Mouse (Mus musculus) urinary bladder, postnatal 25 days (tissue): ENCODE results near the gene Hras.

ENCODE experiments used
- DNase-seq: peaks from one replicate; pipeline ENCODE4 v3.0.0; 2022; ENCODE audit warnings: low spot score

Gene Hras

DNA sequence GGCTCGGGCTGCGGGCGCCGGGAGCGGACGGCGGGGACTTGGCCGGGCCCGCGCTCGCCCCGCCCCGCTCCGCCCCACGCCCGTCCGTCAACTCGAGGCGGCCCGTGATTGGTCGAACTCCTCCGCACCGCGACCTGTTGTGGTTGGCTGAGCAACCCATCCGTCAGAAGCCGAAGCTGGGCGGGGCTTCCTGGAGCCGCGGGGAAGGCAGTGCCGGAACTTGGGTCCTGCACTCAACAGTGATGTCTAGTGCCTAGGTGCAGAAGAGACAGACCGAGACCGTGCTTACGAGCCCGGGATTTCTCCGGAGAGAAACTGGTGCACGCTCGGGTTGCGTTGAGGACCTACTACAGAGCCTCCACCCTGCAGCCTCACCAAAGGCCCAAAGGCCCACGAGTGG, at the start of gene Hras, which contains the start of gene Lrrc56:
Gene Hras (minus strand): TSS at position 58 of the 400 bp plus-strand sequence.
Gene Lrrc56 (plus strand): TSS at position 210 of the 400 bp plus-strand sequence.
- peak; percentile 97 for DNase-seq

DNA sequence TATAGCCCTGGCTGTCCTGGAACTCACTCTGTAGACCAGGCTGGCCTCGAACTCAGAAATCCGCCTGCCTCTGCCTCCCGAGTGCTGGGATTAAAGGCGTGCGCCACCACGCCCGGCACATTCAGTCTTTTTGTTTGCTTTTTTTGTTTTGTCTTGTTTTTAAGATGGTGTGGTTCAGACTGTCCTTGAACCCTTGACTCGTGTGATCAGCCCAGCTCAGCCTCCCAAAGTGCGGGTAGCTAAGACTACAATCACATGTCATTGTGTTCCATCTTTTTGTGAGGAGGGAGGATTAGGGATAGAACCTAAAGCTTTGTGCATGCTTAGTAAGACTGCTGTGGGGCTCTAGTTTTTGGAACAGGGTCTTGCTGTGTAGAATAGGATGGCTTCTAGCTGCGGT, 37.7 kb upstream of the Hras start:
- no peak for DNase-seq

DNA sequence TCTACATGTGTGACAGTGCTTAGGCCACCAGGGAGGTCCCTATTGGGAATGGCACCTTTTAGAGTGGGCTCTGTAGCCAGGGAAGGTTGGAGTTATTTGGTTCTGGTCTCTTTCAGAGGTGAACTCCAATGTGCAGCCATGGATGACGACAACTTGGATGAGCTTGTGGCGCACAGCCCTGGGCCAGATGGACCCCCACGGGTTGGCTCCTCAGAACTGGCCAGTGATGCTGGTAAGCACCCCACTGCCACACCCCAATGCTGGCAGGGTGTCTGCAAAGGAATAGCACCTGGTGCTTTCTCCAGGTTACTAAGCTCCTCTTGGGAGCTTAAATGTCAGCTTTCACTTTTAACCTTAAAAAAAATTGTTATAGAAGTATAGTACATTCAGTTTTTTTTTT, 37.3 kb upstream of the Hras start:
- no peak for DNase-seq

DNA sequence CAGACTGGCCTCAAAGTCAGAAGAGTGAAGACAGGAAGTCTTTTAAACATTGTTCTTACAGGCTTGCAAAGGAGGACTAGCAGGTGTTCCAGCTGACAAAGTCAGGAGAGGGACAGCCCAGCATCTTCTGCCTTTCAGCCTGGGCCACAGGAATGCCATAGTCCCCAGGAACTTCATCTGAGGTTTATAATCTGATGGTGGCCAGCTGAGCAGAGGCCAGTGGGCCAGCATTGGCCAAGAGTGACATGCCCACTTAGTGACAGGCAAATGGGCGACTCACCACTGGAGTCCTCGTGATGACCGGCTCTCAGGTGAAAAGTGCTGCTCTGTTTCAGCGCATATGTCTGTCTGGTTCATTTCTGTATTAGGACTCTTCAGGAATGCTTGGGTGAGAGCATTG, 36.8 kb upstream of the Hras start:
- no peak for DNase-seq

DNA sequence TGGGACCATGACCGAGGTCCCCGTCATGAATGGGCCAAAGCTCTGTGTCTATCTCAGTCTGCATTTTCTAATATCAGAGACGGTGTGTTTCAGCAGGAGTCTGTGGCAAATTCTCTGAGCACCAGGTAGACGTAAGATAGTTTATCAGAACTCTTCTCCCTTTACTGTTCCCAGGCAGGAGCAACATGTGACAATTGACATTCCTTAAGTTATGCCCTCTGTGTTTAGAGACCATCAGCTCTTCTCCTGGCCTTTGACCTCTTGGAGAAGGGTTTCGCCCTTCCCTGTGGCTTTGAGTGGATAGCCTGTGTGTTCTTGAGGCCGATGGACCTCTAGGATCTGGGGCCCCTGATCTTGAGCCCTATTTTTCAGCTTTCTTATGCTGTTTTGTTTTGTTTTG, 35.9 kb upstream of the Hras start:
- DNase-seq, result no peak

DNA sequence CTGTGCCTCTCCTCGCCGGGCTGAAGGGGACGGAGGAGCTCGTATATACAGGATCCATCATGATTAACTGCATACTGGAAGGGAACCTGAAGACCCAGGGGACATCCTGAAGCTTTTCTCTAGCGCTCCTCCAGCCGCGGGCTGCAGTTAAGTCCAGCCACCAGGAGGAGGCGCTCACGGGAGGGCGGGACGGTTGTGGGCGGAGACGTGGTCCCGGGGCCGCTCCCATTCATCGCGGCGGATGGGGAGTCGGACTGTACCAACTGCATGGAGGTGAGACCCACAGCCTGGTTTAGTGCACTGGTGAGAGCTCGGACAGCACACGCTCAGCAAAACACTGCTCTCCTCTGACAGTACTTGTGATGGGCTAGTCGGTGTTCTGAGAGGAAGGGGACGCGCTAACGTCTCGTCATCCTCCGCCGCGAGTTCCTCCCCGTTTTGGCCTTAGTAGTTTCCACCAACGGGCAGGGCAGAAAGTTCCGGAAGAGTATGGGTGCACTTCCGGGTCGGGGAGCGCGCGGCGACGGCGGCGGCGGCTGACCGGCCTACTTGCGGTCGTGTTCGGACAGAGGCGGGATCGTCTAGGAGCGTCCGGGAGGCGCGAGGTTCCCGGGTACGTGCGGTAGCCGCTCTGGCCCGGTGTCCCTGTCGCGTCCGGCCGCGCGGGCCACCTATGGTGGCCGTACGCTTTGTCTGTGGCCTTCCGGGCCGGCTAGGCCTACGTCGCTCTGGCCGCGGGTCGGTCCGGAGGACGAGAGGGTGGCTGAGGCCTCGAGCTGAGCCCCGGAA, 34.7 kb upstream of the Hras start, which contains the start of gene Phrf1:
Gene Phrf1 (plus strand): TSS at position 506 of the 789 bp plus-strand sequence.
- peak; percentile 97 for DNase-seq

DNA sequence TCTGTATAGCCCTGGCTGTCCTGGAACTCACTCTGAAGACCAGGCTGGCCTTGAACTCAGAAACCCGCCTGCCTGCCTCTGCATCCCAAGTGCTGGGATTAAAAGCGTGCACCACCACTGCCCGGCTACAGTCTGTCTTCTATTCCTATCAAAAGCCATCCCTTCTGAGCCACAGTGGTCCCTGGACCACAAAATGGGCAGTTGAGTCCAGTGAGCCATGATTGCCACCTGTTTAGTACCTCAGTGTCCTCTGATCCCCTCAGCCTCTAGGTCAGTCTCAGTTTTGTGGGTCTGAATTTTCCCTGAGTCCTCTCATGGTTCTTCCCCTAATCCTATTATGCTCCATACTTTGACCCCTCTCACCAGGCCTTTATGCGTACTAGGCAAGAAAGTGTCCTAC, 34.0 kb upstream of the Hras start:
- DNase-seq, result no peak

DNA sequence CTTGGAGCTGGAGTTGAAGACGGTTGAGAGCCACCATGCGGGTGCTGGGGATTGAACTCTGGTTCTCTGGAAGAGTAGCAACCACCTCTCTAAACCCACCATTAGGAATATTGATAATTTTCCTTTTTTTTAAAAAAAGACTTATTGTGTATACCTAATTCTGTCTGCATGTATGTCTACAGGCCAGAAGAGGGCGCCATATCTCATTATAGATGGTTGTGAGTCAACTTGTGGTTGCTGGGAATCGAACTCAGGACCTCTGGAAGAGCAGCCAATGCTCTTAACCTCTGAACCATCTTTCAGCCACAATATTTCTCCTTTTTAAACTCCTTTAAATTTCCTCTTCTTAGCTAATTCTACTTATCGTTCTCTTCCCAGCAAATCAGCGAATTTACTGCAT, 32.7 kb upstream of the Hras start:
- DNase-seq, result no peak

DNA sequence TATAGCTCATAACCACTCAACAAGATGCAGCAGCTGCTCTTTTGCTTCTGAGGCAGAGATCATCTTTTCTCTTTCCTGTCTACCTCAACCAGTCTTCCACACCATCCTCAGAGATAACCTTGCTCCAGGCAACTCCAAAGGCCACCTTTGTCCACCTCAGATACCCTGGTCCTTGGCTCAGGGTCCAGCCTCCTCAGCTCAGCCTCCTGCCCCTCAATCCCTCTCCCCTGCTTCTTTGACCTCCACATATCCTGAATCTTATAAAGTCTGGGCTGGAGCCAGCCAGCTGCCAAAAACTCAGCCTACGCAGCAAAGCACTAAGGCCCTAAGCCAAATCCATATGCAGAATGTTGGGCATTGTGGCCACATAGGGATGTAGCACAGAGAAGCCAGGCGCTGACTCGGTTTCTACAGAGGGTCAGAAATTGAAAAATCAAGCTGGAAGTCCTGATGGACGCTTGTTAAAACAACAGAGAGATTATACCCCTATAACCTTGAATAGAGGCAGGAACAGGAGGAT, 29.0 kb upstream of the Hras start:
- DNase-seq, result no peak

DNA sequence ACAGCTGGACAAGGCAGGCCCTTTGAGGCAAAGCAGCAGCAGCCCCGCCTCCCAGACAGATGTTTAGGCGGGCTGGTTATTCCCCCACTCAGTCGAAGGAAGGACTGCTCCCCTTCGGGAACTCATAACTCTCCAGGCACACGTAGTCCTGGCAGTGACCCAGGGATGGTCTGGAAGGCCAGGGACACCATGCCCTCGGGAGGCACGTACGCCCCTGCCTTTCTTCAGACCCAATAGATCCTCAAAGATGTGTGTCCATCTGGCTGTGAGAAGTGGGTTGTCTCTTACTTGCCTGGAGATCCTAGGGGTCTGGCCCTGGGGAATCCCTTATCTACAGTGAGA, 28.3 kb upstream of the Hras start:
- no peak for DNase-seq

DNA sequence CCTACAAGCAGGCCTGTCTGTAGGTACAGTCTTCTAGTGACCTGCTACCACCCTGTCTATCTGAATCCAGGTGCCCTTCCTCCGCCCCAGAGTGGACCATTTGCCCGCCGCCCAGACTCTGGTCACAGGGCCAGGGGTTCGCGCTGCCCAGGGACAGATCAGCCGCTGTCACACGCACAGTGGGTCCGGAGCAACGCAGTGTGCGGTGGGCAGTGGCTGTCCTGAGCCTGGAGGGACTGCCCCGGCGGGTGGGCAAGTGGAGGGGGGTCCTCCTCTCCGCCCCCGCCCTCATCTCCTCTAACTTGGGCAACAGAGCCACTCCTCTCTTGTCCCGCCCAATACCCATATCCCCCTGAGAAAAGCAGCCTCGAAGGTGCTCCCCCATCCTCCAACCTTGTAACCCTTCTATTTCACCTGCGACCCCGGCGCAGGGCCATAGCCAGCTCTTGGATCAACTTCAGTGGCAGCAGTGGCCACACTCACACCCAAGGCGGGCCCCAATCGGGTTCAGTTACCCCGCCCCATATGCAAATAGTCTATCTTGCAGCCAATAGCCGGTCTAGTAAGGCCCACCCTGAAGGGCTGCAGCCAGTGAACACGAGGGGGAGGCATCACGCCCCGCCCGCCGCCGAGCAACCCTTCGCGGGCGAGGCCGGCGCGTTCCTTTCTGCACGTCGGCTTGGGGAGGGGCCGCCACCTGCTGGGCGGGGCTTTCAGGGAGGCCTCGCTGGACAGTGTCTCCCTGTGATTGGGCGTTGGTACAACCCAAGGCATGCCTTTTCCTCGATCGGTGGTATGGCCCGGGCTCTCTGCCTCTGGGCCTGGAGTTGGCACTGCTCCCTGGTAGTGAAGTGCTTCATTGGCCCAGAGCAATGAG, 27.7 kb upstream of the Hras start:
- DNase-seq, result peak; percentile 93

DNA sequence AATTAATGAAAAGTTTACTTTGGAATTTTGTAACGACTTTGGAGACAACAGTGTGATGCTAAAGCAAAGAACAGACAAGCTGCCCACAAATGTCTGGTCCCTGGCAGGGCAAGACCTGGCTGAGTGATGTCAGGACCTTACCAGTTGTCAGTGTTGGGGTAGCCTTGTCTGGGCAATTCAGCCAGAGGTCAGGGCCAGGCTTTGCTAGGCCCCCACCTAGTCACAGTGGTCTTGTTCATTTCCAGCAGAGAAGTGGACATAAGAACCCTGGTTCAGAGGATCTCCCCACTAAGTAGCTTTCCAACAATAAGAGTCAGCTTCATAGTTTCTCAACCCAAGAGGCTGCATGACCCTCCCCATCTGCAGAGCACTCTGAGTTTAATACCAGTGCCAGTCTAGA, 26.6 kb upstream of the Hras start:
- DNase-seq, result no peak

DNA sequence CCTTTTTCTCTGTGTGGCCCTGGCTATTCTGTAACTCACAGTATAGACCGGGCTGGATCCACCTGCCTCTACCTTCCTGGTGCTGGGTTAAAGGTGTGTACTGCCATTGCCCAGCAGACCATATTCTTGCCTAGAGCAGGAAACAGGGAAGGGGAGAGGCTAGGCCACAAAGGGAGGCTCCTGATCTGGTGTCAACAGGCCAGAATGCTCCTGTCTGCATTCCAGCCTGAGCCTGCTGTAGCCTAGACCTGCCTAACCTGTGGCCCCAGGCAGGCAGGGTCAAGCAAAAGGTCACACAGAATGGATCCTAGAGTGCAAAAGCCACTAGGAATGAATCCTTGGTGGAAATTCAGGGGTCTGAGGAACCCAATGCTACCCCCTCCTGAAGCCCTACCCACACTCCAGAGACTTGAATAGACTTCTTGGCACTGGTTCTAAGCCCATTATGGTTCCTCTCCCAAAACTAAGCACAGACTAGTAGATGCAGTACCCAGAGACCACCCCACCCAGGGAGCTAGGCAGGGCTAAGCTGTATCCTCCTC, 25.8 kb upstream of the Hras start:
- no peak for DNase-seq

DNA sequence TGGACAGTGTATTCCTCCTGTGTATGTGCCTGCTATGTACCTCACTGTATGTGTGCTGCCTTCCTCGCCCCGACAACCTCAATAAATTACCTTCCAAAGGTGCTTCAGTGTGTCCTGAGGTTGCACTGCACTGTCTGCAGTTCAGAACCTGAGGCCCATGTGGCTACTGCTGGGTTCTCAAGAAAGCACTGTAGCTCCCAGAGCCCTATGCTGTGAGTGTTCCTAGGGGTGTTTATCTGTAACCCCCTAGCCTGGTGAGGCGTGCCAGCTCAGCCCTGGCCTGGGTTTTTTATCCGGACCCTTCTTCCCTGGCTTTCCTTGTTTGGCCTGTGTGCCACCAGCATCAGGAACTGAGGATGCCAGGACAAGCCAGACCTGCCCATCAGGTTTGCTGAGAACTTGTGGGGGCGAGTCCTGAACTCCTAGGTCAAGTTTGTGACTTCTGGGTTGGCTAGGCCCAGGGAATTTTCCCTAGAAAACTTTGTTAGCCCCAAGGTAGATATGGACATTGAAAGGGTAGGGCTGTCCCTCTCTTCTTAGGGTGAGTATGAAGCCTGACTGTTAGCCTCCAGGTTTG, 24.8 kb upstream of the Hras start:
- DNase-seq, result peak; percentile 33

DNA sequence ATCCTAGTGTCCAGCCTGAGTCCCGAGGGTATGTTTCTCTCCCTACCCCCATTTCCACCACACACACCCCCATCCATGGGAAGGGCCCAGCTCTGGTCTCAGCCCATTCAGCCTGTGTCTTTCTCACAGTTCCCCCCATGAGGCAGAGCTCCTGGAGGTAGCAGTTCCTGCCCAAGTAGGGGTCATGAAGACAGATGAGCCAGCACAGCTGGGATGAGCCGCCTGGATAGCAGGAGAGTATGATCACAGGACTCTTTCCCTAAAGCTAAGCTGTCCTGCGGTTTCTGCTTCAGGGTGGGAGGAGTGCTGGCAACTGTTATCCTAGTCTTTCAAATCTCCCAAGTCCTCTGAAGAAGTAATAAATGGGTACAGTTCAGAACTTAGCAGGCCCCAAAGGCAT, 24.3 kb upstream of the Hras start:
- DNase-seq, result no peak

DNA sequence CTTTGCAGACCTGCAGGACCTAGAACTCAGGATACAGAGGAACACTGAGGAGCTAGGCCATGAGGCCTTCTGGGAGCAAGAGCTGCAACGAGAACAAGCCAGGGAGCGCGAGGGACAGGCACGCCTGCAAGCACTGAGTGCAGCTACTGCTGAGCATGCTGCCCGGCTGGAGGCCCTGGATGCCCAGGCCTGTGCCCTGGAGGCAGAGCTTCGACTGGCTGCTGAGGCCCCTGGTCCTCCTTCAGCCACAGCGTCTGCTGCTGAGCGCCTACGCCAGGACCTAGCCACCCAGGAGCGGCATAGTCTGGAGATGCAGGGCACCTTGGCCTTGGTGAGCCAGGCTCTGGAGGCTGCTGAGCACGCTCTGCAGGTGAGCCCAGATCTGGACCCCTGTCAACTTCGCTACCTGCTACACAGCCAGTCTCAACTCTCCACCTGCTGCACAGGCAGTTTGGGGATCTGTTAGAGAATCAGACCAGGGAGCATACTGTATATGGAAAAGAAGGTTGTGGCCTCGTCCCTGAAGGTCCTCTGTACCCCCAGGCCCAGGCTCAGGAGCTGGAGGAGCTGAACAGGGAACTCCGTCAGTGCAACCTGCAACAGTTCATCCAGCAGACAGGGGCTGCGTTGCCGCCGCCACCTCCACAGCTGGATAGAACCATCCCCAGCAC, 23.7 kb upstream of the Hras start:
- DNase-seq, result no peak

DNA sequence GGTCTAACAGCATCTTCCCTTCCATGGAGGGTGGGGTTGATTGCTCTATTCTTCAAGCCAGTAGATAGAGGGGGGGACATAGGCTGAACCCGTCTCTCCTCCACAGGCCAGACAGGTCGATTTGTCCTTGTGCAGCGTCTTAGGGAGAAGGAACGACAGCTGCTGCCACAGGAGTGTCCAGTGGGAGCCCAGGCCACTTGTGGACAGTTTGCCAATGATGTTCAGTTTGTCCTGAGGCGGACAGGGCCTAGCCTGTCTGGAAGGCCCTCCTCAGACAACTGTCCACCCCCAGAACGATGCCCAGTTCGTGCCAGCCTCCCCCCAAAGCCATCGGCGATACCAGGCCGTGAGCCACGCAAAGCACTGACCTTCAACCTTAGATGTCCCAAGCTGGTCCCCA, 23.1 kb upstream of the Hras start:
- DNase-seq, result no peak

DNA sequence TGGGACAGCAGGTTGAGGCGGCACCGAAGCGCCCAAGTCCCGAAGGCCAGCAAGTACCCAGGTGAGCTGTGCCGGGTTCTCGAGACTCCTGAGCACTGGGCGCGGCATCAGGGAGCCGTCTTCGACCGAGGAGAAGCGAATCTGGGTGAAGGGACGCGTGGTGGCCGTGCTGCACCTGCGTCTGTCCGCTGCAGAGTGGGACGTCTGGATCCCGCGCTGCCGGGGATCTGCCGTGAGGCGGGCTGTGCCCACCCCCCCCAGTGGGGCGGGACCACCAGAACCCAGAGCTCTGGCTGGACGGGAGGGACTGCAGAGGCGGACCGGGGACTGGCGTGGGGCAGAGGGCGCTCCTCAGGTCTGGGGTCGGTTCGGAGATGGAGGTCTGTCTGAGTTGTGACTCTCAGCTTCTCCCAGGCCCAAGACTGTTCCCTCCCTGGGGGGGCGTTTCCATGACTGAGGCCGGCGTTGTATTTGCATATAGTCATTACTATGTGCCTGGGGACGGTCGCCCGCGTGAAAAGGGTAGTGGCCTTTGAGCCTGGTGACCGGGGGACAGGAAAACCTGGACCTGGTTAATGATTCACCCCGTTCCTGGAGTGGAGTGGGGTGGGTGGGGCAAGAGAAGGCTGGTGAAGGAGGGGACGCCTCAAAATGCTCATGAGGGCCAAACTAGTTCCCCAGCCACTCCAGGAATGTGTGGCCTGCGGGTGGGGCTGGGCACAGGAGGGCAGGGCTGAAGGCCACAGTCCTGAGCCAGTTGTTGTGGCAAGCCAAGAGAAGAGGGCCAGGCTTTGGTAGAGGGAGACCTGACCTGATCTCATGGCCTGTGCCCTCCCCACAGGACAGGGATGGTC, 22.3 kb upstream of the Hras start:
- peak; percentile 66 for DNase-seq

DNA sequence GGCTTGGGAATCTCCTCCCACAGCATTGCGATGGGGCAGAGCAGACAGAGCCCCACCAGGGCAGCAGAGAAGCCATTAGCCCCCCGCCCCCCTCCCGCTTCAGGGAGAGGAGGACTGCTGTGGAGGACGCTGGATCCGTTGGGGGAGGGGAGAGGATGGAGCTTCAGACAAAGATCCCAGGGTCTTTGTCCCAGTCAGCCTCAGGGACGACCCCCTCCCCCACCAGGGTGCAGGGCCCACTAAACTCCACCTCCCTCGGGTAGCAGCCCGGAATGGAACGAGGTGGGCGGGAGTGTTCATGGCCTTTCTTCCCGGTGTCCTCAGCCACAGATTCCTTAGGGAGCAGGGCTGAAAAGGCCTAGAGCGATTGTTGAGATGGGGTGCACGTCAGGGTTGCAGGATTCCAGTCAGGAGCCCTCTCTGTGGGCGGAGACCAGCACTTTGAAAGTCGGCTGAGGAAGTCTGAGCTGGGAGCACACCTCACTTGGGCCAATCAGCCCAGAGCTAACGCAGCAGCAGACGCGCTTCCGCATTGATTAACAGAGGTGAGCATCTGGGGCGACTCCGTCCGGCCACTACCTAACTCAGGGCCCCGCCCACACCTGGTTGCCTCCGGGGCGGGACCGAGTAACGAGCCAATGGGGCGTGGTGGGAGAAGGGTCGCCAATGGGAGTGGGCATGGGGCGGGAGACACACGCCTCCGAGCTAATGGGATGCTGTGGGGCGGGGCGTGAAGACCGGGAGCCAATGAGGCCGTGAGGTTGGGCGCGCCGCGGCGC, 21.5 kb upstream of the Hras start, which contains the start of gene Rassf7:
Gene Rassf7 (plus strand): TSS at position 760 of the 779 bp plus-strand sequence.
- peak; percentile 82 for DNase-seq

DNA sequence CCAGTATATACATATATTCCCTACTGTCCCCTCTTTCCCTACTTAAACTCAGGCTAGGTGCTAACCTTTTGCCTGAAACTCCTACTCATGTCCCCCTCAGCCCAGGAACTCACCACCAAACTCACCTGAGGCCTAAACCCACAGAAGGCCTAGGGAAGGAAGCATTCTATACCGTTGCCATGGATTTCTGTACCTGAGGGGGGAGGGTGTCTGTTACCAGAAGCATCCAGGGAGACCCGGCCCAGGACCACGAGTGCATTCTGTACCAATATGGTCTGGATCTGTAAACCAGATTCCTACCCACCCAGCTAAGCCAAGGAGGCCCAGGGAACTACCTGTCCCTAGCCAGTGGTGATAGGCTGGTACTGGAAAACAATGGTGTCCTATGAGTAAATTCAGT, 20.5 kb upstream of the Hras start:
- DNase-seq, result no peak
